Mouse (Mus musculus): ENCODE measurements around the gene Vmn1r36.
"Not testable (repeated sequence)": the region's sequence is repeated elsewhere in the genome, so short reads cannot be mapped to it uniquely, and the experiment has no call there.

Gene Vmn1r36

DNA sequence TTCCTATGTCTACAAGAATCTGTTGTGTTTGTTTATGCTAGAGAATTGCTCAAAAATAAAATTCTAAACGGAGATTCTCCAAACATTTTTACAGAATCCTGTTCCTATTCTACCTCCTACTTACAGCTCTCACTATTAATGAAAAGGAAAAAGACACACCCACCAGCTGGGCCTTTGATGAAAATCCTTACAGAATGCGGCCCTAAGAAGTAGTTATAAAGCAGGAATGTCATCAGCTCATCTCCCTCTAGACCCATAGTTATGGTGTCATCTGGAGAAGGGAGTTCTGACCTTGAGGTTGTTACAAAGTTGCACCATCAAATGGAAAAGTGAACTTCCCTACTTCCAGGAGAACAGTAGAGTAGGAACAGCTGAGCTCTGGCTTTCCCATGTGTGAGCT, at the start of gene Vmn1r36:
TSS of gene Vmn1r36 (minus strand) at position 101 of the 400 bp plus-strand sequence.
- DNase-seq = not testable (repeated sequence)

DNA sequence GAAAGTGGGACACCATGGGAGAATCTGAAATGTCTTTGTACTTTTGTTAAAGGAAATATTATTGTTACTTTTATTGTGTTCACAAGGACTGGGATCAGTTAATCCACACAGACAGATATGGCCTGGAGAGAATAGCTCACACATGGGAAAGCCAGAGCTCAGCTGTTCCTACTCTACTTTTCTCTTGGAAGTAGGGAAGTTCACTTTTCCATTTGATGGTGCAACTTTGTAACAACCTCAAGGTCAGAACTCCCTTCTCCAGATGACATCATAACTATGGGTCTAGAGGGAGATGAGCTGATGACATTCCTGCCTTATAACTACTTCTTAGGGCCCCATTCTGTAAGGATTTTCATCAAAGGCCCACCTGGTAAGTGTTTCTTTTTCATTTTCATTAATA, 10.1 kb upstream of the Vmn1r36 start, which contains the start of gene Vmn1r37:
TSS of gene Vmn1r37 (plus strand) at position 301 of the 400 bp plus-strand sequence.
- DNase-seq = not testable (repeated sequence)

DNA sequence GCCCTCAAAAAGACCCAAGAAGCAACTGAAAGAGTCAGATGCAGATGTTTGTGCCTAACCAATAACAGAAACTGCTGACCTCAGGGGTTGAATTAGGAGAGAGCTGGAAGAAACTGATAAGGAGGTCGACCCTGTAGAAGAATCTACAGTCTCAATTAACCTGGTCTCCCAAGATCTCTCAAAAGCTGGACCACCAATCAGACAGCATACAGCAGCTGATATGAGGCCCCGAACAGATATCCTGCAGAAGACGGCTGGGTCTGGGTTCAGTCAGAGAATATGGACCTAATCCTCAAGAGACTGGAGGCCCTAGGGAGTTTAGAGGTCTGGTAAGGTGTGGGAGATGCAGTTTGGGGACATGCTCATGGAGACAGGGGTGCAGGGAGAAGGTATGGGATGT, 5.1 kb downstream of the Vmn1r36 start:
- DNase-seq = no peak

DNA sequence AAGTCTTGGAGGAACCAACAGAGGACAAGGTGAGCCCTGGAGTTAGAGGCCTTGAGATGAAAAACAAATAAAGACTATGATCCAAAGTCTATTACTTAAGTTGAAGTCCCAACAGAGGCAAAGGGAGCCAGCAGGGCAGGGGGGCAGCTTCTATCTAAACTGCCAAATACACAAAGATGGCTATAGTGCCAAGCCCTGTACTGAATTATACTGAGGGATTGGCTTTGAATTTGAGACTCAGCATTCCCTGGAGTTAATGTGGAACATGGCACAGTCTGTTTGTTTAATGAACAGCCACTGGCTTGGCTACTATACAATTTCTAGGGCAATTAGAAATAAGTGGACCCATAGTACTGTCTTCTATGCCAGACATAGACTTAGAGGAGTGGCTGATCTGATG, 10.1 kb downstream of the Vmn1r36 start:
- no peak for DNase-seq

DNA sequence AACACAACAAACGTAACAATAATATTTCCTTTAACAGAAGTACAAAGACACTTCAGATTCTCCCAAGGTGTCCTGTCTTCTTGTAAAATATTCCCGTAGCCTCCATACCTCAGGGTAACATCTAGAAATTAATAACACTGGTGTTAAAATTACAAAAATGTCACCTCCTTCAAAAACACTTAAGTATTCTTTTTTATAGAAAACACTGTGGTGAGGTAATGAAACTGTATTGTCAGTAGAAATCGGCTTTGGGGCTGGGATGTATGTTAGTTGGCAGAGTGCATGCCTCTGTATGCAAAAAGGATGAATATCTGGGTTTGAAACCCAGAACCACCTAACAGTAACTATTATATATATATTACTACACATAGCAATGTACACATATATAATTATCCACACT, 33.2 kb downstream of the Vmn1r36 start, which contains the start of gene Vmn1r35:
TSS of gene Vmn1r35 (minus strand) at position 101 of the 400 bp plus-strand sequence.
- no peak for DNase-seq
